Mouse (Mus musculus) right cerebral cortex, postnatal 14 days (tissue): ENCODE measurements around the gene Ggt7.
A peak's percentile ranks its signal among the peaks of the same experiment; 100 is the strongest.
"Not testable (repeated sequence)": the region's sequence is repeated elsewhere in the genome, so short reads cannot be mapped to it uniquely, and the experiment has no call there.

Experiments
- DNase-seq: peaks from one replicate; pipeline ENCODE4 v3.0.0; 2022

The Ggt7 gene

GRCm38 (mm10) chr2:155517455-155518423 is at the start of gene Ggt7, which contains the start of gene Acss2:
Gene Ggt7, minus strand, starts transcription at chr2:155518237.
Gene Acss2, plus strand, starts transcription at chr2:155517948.
- DNase-seq: peak; percentile 95

DNA sequence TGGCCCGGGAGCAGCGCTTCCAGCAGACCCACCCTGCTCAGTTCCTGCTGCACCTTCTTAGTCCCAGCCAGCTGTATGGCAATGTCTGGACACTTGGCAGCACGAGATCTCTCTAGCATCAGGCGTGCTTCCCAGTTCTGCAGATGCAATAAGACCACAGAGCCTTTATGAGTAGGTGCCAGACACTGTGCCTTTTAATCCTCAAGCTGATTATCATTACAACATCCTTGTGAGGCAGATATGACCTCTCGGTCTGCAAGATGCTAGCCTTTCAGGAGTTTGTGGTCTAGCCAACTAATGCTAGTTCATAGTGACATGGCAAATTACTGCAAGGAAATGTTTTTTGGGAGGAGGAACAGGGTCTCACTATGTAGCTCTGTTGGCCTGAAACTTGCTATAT is 49.7 kb upstream of the Ggt7 start:
- DNase-seq: no peak

- no peak for DNase-seq
Measured at GRCm38 (mm10) chr2:155562934-155563333, 44.9 kb upstream of the Ggt7 start.

DNA sequence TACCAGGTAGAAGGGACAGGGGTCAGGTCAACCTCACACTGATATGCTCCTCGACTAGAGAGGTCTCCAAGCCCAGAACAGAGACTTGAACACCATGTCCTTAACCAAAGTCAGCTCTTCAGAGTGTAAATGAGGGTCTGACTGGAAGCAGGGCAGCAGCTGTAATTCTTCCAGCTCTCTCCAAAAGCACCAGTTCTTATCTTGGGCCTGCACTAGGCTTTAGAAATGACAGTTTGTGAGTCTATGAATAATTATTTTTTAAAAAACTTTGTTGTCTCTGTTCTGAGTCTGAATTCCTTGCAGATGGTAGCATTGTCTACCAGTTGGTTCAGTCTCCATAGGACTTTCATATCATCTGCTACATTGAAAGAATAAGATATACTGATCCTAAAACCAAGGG is 44.2 kb upstream of the Ggt7 start:
- no peak for DNase-seq

DNA sequence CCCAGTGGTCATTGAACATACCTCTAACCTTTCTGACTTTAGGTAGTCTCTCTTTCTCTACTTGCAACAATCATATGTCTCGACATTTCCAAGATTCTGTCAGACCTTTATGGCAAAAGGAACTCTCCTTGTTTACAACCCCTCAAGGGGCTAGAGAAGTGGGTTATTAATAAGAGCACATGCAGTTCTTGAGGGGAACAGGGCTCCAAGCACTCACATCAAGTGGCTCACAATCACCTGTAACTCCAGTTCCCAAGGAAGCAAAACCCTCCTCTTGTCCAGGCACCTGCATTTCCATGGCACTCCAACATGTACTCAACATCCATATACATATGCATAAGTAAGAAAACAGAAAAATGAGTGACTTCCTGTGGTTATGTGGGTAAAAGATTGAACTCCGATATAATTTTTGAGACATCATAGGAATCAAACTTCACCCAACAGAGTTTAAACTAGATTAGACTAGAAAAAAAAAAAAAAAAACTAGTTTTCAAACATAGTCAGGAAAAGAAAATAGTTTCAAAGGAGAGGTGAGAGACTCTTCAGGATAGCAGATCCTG is 36.5 kb upstream of the Ggt7 start:
- DNase-seq: no peak

DNA sequence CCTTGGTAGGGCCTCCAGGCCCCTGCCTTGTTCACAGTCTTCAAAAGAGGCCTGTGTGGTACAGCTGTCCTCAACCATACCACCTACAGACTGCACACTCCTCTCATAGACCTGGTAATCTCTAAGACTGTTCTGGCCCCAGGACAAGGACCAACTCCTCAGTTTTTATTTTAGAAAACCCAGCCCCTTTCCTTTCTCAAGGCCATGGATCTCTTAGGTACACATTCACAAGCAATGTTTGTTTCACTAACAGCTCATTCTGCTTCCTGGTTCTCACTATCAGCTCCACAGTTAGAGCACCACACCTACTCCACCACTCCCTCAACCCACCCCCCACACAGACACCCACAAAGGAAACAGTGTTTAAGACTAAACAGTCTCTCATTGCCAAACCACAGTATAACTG is 34.9 kb upstream of the Ggt7 start:
- no peak for DNase-seq

GRCm38 (mm10) chr2:155552336-155552735 is 34.3 kb upstream of the Ggt7 start:
- DNase-seq: no peak

- no peak for DNase-seq
Measured at GRCm38 (mm10) chr2:155546955-155547354, 28.9 kb upstream of the Ggt7 start.

- DNase-seq: no peak
Measured at GRCm38 (mm10) chr2:155540822-155541458, 22.9 kb upstream of the Ggt7 start.

DNA sequence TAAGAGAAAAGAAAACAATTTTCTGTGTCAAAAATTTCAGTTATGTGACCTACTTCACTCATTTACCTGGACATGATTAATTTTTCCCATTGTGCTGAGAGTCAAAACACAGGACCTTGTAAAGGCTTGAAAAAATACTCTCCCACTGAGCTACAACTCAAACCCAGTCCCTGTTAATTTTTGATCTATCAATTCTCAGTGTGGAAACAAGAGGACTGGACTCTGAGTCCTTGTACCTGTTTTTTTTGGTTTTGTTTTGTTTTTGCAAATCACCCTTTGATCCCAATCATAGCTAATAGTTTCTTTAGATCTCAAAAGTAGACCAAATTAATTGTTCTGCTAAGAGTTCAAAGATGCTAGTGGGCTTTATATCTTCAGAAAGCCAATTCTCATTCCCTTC is 21.7 kb upstream of the Ggt7 start:
- DNase-seq: no peak

- not testable (repeated sequence) for DNase-seq
Measured at GRCm38 (mm10) chr2:155538463-155539057, 20.5 kb upstream of the Ggt7 start.

- no peak for DNase-seq
Measured at GRCm38 (mm10) chr2:155537761-155538462, 19.9 kb upstream of the Ggt7 start.

- no peak for DNase-seq
Measured at GRCm38 (mm10) chr2:155536292-155536691, 18.3 kb upstream of the Ggt7 start.

GRCm38 (mm10) chr2:155527367-155527766 is 9.3 kb upstream of the Ggt7 start:
- no peak for DNase-seq

GRCm38 (mm10) chr2:155524378-155524777 is 6.3 kb upstream of the Ggt7 start:
- no peak for DNase-seq

DNA sequence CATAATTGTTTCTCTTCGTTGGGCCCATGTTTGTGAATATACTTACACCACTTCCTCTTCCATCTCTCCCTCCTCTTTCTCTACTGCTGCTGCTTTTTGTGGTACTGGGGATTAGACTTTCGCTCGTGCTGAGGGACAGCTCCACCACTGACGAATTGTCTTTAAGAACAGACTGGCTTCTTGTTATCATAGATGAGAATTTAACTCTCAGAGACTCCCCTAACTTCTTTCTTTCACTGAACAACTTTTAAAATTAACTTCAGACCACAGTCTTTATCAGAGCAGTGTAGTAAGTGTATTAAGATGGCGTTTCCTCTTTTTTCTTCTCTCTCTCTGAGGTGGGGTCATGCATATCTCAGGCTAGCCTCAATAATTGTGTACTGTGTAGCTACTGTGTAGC is 5.7 kb upstream of the Ggt7 start:
- no peak for DNase-seq

- no peak for DNase-seq
Measured at GRCm38 (mm10) chr2:155518531-155519270, 664 bp upstream of the Ggt7 start.

DNA sequence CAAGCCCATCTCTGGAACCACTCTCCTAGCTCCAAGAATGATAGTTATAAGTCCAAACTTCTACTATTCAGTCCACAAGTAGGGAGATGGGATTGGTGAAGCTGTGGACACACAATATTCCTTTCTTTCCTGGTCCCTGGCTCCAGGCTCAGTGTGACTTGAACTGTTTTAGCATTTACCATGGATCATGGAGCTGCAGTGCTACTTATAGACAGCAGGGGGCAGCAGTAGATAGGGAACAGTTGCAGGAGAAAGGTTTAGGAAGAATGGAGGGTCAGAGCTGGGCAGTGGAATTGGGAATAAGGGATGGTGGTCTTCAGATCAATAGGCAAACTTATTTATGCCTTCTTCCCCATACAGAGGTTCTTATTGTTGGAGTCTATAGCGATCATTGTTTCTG is 2.1 kb downstream of the Ggt7 start:
- peak; percentile 54 for DNase-seq

GRCm38 (mm10) chr2:155514666-155515065 is 3.4 kb downstream of the Ggt7 start:
- DNase-seq: peak; percentile 89

DNA sequence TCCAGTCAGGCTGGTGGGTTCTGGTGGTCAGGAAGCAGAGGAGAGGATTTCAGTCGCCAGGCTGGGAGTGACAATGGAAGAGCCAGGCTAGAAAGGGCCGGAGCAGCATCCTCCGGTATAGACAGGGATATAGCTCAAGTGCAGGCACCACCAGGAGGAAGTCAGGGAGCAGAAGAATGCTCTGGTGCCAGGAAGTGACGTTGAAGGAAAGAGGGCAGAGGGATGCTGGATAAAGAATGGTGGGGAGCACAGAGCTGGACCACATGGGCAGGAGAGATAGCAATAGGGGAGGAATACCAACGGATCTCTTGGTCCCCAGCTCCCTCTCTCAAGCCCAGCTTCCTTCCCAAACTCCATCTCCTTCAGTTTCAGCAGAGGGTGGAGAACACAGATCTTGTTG is 4.5 kb downstream of the Ggt7 start:
- DNase-seq: peak; percentile 37

DNA sequence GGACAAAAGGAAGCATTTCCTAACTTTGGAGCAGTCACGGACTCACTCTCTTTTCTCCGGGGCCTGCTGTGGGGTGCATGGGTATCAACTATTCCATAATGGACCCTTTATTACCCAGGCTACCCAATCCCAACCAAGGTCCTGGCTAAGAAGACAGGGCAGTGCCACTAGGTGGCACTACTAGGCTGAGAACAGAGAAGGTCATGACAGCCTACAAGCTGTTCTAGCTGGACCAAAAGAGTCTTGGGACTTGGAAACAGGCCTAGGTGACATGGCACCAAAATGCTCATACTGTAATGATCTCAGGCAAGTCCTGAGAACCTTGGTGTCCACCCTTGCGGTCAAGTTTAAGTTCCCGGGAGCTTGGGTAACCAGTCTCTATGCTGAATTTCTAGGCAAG is 5.6 kb downstream of the Ggt7 start:
- DNase-seq: no peak
